Mouse (Mus musculus) embryonic facial prominence, embryonic 11.5 days (tissue): ENCODE measurements around the gene Wars. TPM values are rescaled to one million over a fixed set of nuclear protein-coding genes. Genes with fewer than 3 reads are reported as not detected.

Experiments used
- ATAC-seq: fragments of 200-750 bp; cut with Nextera tagmentation; replicated peaks from 2 replicates; pipeline ENCODE4 v1.8.0; 2017; ENCODE audit warnings: low read depth; ENCODE audit not compliant: insufficient number of reproducible peaks, low FRiP score, low TSS enrichment
- DNase-seq: peaks from one replicate; pipeline ENCODE4 v3.0.0-alpha.2; 2015; ENCODE audit warnings: low spot score
- H3K27ac ChIP-seq: fragments of 300-500 bp; sonication (generic); replicated peaks from 2 replicates; pipeline ENCODE4 v1.5.1; 2014; ENCODE audit warnings: mild to moderate bottlenecking, low read depth, low read length, control low read depth
- H3K27me3 ChIP-seq: fragments of 300-500 bp; sonication (generic); 2 replicates; pipeline ENCODE4 v1.6.1; 2014; ENCODE audit warnings: mild to moderate bottlenecking, low read length, moderate library complexity, mixed read lengths; ENCODE audit not compliant: control insufficient read depth, insufficient read depth
- H3K36me3 ChIP-seq: fragments of 300-500 bp; sonication (generic); replicated peaks from 2 replicates; pipeline ENCODE4 v1.6.1; 2014; ENCODE audit warnings: low read depth, mild to moderate bottlenecking, low read length, moderate library complexity, mixed read lengths; ENCODE audit not compliant: control insufficient read depth, insufficient read depth
- H3K4me1 ChIP-seq: fragments of 300-500 bp; sonication (generic); 2 replicates; pipeline ENCODE4 v1.6.1; 2014; ENCODE audit warnings: low read length, mixed read lengths; ENCODE audit not compliant: control insufficient read depth, insufficient read depth
- H3K4me2 ChIP-seq: fragments of 300-500 bp; sonication (generic); 2 replicates; pipeline ENCODE4 v1.6.1; 2014; ENCODE audit warnings: low read depth, mild to moderate bottlenecking, control low read depth, low read length, moderate library complexity
- H3K4me3 ChIP-seq: fragments of 300-500 bp; sonication (generic); 2 replicates; pipeline ENCODE4 v1.5.1; 2014; ENCODE audit warnings: low read depth, low read length, control low read depth
- H3K9ac ChIP-seq: fragments of 300-500 bp; sonication (generic); replicated peaks from 2 replicates; pipeline ENCODE4 v1.6.1; 2014; ENCODE audit warnings: mild to moderate bottlenecking, control low read depth, low read length
- H3K9me3 ChIP-seq: fragments of 300-500 bp; sonication (generic); replicated peaks from 2 replicates; pipeline ENCODE4 v1.6.1; 2016; ENCODE audit warnings: mild to moderate bottlenecking, low read length, inconsistent platforms, mixed read lengths; ENCODE audit not compliant: control insufficient read depth
- WGBS: fragments of 180-500 bp; shearing (Covaris S2); extraction: QIAGEN DNeasy Blood & Tissue Kit; methylation state at CpG from one replicate; pipeline ENCODE4 v1.1.7; 2014; 5-methylcytosine and 5-hydroxymethylcytosine counted together
- microRNA counts: library from miRNA; unstranded; fragments of <30 nt; microRNA quantifications from one replicate; lab custom pipeline; 2016
- microRNA-seq: library from miRNA; unstranded; fragments of <30 nt; microRNA quantifications from one replicate; pipeline ENCODE4, GENCODE M21; 2016; ENCODE audit warnings: borderline number of aligned reads
- polyA plus RNA-seq: library from polyadenylated mRNA; unstranded; fragments of >200 nt; fragmentation: Nextera tagmentation; extraction: Ambion mirVana; gene quantifications from 2 replicates; pipeline ENCODE4 v1.2.1, GENCODE M21; 2014

The Wars gene
- polyA plus RNA-seq, 1 experiment from 2014 or later, result 113 TPM

DNA sequence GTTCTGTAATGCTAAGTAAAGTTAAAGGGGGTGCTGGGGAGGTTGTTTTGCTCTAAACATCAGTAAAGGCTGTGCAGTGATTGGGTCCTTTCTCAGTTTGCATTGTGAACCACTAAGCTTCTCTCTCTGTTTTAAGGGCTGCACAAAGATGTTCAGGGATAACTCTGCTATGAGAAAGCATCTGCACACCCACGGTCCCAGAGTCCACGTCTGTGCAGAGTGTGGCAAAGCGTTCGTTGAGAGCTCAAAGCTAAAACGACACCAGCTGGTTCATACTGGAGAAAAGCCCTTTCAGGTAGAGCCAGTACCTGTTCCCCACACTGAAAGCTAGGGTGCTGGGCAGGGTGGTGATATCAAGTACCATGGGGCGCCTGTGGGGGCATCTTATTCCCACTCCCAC is 79.5 kb downstream of the Wars start:
- Histone ChIP-seq H3K4me1 (no peaks in the 10 kb centered on the region), H3K9me3 (no peaks in the 10 kb centered on the region), H3K4me2 (no peak overlapping the region), H3K36me3 (peaks cover 2% of the 10 kb centered on the region; the same call in 1 of the 2 replicates), H3K9ac (no peak overlapping the region), H3K27me3 (no peaks in the 10 kb centered on the region), H3K27ac (no peak overlapping the region), H3K4me3 (no peak overlapping the region)
- ATAC-seq, result no peak
- no peak for DNase-seq
- 91% methylated on average over 6 of the region's 6 CpGs for WGBS

DNA sequence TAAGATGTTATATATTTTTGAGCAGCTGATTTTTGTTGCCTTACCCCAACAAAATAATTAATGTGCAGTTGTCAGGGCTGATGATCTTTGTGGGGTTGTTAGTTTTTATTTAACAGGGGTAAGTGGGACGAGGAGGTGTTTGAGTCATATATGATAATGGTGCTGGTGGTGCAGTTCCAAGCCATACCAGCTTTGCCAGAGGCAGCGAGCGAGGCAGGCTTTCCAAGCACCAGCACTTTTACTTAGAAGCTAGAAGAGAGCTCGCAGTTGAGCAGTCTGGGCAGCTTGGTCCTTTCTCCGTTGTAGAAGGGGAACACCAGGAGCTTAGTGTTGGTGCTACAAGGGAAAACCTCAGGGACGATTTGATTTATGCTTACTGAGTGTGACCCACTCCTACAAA is 81.5 kb downstream of the Wars start:
- Histone ChIP-seq H3K9ac (no peak overlapping the region), H3K9me3 (no peaks in the 10 kb centered on the region), H3K27ac (no peak overlapping the region), H3K4me1 (no peaks in the 10 kb centered on the region), H3K36me3 (peaks cover 2% of the 10 kb centered on the region; the same call in 1 of the 2 replicates), H3K27me3 (no peaks in the 10 kb centered on the region), H3K4me3 (no peak overlapping the region), H3K4me2 (no peak overlapping the region)
- no peak for ATAC-seq
- no peak for DNase-seq
- WGBS, result 91% methylated on average over 6 of the region's 6 CpGs

DNA sequence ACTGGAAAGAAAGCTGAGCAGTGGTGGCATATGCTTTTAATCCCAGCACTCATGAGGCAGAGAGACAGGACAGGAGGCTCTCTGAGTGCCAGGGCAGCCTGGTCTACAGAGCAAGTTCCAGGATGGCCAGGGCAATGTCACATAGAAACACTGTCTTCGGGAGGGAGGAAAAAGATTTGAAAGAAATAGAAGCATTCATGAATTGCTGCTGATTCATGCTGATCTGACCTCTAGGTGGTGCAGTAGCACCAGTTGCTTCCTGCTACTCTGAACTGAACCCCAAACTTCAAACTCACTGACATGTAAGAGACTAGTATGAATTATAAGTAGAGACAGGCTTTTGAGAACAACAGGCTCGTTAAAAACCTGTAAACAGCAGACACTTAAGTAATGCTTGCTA is 82.8 kb downstream of the Wars start:
- Histone ChIP-seq H3K4me2 (no peak overlapping the region), H3K27me3 (no peaks in the 10 kb centered on the region), H3K9me3 (no peaks in the 10 kb centered on the region), H3K9ac (no peak overlapping the region), H3K36me3 (no peaks in the 10 kb centered on the region), H3K27ac (no peak overlapping the region), H3K4me3 (no peak overlapping the region), H3K4me1 (no peaks in the 10 kb centered on the region)
- ATAC-seq (no peak), DNase-seq (peak; percentile 17)
- 80% methylated on average over 2 of the region's 2 CpGs for WGBS

DNA sequence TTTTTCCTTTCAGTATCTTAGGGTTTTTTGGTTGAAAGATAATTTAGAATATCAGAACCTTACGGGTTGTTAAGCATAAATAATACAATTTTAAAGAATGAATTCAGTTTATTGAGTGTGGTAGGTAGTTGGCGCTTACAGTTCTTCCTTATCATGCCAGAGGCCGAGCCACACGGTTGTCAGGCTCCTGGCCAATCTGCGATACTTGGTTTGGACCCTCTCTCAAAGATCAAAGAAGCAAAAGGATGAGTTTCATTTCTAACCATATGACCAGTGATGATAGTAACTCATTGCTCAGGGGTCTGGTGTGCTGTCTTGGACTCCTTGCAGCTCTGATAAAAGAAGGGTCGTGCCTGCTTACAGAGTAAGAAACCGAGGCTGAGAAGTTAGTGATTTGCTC is 83.7 kb downstream of the Wars start:
- H3K4me1 ChIP-seq, result no peaks in the 10 kb centered on the region
- DNase-seq (no peak), ATAC-seq (no peak)
- no peaks in the 10 kb centered on the region for H3K9me3 ChIP-seq
- WGBS, result 96% methylated on average over 7 of the region's 7 CpGs
- H3K27ac ChIP-seq, result no peak overlapping the region
- H3K4me2 ChIP-seq, result no peak overlapping the region
- H3K4me3 ChIP-seq, result no peak overlapping the region
- H3K27me3 ChIP-seq, result no peaks in the 10 kb centered on the region
- H3K9ac ChIP-seq, result no peak overlapping the region
- no peaks in the 10 kb centered on the region for H3K36me3 ChIP-seq

MicroRNA genes within 50 kb of the gene (microRNA counts, 519-probe panel; counts per million panel counts)
- not detected for microRNA mmu-miR-345-3p (lab: Ali Mortazavi, UCI)
- 3,365 counts per million, percentile 46 among the panel's probes with 10 or more counts for microRNA mmu-miR-345-5p (lab: Ali Mortazavi, UCI)

Small RNA genes lying within 50 kb of the gene (microRNA-seq; reads per million reads assigned to microRNA genes)
- 183 reads per million, percentile 50 among the genes with 10 or more reads in this experiment for gene Mir345

Other genes with a start within 250 kb of the Wars start
- gene Degs2, start 191.9 kb downstream of the Wars start, polyA plus RNA-seq, result 0.45 and 0.57 TPM in 2 replicates
- gene Yy1, start 101.2 kb downstream of the Wars start, polyA plus RNA-seq, result 19.3 and 20.2 TPM in 2 replicates
- gene Slc25a29, start 58.3 kb downstream of the Wars start, polyA plus RNA-seq, result 11.9 and 13.9 TPM in 2 replicates
- 11.8 and 13.2 TPM in 2 replicates for gene Slc25a47, start 58.1 kb downstream of the Wars start, polyA plus RNA-seq
- 4.1 and 5.6 TPM in 2 replicates for gene Wdr25, start 543 bp downstream of the Wars start, polyA plus RNA-seq
- gene Begain, start 174.0 kb upstream of the Wars start, polyA plus RNA-seq, result 4.9 and 5.3 TPM in 2 replicates